Mouse (Mus musculus) gastrocnemius, postnatal 10 days (tissue): ENCODE measurements around the gene Esrrg. TPM values are rescaled to one million over a fixed set of nuclear protein-coding genes. Genes with fewer than 3 reads are reported as not detected.

ENCODE experiments used
- DNase-seq: peaks from one replicate; pipeline ENCODE4 v3.0.0; 2021; ENCODE audit warnings: mixed read lengths
- total RNA-seq, 2 experiments: library from RNA; stranded (reverse); gene quantifications; 2 replicates each; pipeline ENCODE4 v1.2.3; 2021

Esrrg gene
- total RNA-seq, 2 experiments from 2014 or later, result 10.6 to 11.3 TPM

DNA sequence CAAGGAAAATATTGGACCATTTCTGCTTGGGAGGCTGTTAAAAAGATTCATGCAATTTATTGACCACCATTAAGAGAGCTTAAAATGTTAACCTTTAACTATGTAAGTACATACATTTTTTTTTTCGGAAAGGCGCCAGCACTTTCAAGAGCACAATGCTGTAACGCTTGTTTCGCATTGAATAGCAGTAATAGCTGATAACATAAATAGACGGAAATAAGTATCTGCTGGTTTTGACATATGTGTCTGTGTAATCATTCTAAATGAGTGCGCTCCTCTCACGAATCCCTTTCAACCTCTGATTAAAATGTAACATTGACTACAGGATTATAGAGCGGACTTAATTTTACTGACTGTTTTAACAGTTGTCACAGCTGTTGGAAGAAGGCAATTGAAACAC, 391.6 kb downstream of the Esrrg start:
- no peak for DNase-seq

DNA sequence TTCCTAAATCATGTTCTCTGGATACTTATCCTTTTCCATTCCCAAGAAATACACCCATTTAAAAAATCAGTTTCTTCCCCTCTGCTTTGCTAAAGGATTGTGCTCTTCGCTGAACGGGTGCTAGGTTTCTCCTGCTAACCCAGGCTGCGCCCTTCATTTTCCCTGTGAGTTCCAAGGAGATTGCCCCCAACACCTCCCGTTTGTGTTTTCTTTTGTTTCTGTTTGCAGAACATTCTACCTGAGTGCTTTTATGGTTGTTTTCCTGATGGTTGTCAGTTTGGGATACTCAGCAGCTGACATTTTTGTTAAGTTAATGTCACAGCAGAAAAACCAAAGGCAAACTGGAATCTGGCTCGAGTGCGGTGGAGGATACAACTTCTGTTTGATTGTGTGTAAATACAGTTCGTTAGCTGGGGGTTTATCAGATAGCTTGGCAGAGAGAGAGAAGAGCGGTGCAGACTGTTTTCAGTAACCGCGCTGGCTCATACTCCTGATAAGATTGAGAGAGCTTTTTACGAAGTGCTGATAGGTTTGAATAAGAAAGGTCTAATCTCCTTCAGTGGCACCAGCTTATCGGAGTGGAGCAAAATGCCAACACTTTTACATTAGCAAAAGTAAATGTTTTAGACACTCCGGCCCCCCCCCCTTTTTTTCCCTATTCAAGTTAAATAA, 398.4 kb downstream of the Esrrg start:
- DNase-seq, result no peak

DNA sequence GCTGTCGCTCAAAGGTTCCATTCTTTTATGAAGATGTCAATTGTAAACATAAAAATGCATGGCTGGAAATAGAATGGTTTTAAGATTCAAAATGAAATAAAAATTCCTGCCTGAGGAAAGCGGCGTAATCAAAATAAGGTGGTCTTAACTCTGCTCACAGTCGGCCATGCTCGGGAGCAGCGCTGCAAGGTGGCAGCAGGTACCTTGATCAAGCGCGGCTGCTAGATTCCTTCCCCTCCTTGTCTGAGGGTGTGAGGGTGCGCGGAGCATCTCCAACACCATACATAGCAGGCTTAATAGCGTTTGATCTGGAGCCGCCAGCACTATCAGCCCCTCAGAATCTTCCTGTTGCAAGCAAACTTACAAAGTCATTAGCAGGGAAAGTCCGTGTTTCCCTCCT, 399.9 kb downstream of the Esrrg start:
- no peak for DNase-seq

DNA sequence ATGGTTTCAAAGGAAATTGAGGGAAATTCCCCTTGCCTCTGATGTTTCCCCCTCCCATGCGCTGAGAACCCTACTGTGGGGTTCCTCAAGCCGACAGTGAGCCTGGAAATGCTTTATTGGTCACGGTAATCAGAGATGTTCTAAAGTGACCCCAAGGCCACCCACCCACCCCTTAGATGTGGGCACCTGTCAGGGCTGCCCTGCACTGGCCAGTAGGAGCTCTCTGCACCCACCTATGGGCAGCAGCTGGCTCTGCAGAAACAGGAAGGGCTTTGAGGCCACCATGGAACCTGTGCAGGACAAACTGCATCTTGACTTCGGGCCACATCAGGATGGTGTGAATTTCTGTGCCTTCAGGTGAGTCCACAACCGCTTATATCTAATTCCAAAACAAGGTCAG, 401.3 kb downstream of the Esrrg start:
- DNase-seq, result no peak

DNA sequence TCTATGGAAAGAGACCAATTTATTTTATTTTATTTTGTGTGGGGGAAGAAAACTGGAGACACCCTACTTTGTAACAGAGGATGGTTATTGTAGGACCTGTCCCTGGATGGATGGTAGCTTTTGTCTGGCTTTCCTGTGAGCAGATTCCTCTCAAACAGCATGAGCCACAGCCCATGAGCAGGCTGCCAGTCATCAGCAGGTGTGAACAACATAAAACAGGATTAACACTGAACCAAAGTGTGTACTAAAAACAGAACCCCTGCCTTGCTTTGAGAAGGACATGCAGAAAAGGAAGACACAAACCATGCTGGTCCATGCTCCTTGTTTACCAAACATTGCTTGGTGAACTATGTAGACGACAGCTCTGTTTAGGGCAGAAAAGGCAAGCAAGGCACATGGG, 402.3 kb downstream of the Esrrg start:
- DNase-seq, result no peak

DNA sequence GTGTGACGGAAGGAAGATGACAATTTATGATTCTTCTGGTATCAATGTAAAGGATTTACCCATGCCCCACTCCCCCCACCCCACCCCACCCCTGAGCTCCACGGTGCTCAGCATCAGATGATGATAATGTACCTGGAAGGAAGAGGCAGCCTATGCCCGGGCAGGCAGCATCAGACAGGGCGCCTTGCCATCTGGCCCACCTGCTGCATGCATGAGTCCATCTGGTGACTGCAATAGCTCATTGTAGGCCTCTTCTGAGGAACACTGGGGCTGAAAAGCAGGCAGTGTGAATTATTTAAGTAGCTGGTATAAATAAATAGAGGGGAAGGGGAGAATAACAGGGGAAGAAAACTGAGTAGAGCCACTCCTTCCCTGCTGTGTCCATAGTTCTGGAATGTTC, 405.8 kb downstream of the Esrrg start:
- no peak for DNase-seq

DNA sequence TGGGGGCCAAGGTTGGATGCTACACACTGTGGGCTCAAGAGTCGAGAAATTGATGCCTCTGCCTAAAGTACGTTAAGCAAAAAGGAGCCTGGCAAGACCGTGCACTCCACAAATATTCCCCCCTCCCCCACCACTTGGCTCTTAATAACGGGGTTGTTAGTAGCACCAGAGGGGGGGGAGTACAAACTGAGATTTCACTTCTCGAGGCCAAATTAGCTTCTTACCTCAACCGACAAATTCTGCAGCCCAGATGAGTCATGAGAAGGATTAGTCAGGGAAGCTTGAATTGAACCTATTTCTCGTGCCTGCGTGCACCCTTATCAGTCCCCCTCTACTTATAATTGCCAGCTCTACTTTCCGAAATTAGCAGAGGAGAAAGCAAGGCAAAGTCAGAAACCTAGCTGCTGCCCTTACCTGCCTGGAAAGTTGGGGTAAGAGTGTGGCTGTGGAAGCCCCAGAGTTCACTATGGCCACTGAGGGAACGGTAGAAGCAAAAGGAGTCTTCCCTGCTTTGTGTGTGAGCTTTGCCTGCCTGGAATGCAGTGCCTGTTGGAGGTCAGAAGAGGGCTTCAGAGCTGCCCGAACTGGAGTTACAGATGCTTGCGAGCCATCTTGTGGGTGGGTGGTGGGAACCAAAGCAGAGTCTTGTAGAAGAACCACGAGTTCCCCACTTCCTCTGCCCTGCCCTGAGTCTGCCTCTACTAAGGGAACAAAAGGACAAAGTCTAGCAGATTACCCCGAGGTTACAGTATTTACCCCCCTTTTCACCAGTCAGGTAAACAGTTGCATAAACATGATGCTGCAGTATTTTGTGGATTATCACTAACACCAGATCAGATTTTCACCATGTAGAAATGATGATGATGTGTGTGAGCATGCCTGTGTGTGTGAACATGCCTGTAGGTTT, 409.6 kb downstream of the Esrrg start:
- DNase-seq, result no peak

DNA sequence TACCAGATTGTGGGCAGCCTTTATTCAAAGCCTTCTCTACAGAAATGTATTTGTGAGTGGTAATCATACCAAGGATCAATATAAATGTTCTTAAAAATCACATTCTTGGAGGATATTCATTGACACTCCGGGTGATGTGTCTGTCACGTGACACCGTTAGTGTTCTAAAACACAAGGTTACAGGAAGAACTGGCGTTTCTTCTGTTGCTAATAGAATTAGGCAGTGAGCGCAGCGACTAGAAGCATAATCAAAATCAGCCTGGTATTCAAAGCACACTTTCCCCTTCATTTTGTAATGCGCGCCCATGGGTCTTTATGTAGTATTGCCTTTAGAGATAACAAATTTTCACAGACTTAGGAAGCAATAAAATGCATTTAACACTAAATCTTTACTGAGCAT, 420.6 kb downstream of the Esrrg start:
- DNase-seq, result no peak

DNA sequence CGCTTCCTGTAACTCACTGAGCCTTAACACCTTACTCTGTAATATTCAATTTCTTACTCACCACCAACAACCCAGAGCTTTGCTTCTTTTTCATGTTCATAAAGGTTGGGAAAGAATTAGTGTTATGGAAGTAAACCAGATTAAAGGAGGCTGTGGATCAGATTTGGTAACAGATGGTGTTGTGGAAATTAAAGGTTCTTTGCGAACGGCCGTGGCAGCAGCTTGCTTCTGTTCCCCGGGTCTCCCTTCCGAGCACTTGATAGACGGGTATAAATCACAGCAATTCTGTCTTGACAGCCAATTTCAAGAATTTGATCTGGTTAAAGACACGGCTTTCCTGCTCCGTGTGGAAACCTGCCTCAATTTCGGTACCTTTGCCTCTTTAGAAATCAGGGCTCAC, 421.5 kb downstream of the Esrrg start:
- DNase-seq, result no peak

DNA sequence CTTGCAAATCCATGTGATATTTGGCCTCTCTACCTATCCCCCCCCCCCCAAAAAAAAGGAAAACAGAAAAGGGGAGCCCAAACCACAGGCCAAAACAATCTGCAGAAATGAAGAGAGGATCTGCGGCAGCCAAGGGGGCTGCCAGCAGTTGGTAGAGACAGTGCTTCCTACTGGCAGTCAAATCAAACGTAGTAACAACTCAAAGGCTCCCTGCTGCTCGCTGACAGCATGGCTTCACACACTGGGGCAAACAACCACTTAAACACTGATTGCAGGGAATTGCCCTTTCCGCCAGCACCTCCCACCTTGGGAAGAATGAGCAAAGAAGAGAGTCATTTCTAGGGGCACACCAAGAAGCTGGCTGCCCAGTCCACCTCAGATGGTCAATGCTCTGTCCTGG, 422.7 kb downstream of the Esrrg start:
- no peak for DNase-seq

DNA sequence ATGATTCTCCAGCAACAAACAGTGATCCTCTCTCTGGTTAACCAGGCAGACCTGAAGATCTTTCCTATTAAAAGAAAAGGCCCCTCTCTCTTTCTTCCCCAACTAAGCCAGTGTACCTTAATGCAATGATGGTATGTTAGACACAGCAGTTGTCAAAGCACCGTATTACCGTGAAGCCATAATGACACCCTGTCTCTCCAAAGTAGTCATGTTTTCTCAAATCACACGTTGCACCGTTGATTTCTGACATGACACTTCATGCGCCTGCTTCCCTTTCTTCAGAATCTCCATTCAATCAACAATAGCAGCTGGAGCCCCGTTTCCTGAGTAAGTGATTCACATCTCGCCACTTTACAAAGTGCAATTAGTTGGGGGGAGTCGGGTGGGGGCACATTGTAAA, 427.4 kb downstream of the Esrrg start:
- DNase-seq, result no peak

DNA sequence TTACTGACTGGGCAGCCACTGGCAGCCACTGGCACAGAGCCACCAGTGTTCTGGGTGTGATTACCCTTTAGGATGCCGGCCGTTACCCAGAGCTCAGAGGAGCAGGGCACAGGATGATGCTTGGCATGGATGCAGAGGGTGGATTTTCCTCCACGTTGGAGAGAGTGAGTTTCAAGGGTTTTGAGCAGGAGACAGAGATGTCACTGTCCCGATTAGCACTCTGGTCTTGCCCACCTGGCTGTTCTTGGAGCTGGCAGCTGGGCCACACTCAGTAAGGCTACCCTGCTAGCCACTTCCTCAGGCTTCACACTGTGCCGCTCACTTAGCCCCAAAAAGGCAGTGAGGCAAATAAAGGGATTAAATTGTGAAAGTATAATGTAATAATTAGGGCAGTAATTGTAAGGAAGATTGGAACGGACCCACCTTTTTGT, 438.1 kb downstream of the Esrrg start:
- no peak for DNase-seq

DNA sequence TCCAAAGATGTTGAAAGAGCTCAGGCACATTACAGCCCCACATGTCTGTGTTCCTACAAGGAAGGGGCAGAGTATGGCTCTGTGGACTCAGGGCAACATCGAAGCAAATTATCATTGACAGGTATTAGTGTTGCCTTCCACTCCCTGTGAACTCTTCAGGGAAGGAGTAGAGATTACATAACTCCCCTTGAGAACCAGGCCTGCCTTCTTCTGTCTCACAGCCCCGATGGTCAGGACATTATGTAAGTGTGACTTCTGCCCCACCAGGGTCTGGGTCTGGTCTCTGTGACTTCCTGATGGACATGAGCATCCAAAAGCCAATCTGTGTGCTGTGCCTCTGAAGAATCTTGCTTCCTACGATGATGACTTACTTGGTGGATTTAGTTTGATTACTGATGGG, 438.6 kb downstream of the Esrrg start:
- no peak for DNase-seq

DNA sequence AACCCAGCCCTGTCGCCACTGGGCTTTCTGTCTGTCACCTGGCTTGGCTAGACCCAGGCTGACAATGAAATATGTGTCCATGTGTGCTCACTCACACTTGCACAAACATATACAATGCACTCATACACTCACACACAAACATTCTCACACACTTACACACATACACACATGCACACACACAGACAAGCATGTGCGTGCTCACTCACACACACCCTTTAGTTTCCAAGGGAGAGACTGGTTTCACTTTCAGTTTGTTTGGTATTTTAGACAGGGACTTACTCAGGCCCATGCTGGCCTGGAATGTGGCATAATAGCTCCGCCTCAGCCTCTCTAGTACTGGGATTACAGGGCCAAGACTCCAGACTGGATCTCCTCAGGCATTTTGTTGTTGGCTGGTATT, 447.3 kb downstream of the Esrrg start:
- no peak for DNase-seq

DNA sequence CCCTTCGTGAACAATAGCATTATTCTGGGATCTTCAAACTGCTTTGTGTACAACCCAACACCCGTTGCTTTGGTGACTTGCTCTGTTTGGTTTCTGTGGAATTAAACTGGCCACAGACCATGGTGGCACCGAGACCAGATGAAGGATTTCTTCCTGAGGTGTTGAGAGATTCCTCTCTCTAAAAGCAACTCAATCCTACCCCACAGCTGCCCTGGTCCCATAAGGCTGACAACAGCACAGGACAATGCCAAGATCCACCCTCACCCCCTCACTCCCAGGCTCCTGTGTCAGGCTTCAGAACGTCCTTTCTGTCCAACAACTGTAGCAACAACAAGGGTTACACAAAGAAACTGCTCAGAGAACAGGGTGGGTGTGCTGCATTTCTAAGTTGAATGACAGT, 449.3 kb downstream of the Esrrg start:
- DNase-seq, result no peak

DNA sequence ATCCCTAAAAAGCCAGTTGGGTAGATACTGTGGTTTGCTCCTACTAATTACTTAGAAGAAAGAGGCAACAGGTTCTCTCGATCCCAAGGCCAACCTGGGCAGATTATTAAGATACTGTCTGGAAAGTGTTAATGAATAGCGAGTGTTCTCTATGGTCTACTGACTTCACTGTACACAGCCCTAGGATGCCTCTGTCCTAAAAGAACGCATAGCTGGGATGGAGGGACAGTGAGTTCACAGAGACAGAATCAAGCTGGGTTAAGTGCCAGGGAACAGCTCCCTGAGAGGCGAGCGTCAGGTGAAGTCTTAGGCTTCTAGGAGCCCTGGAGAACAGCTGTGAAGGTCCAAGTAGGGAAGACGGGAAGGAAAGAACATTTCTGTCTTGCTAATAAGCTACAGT, 450.4 kb downstream of the Esrrg start:
- DNase-seq, result no peak

DNA sequence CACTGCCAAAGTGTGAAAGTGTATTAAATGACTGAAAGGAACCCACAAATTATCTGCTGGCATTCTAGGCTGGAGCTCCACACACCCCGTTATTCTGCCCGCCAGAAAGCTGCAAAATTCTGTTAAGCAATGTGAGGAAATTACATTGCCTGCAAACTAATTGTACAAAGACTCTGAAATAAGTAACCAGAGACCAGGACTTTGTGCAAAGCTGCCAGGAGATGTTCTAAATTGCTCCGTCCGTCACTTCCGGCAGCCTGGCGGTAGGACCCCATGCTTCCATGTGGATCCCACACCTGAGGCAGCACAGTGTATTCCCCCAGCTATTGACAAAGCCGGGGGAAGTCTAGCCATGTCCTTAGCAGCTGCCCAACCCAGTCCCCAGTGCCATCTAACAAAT, 451.9 kb downstream of the Esrrg start:
- DNase-seq, result no peak

DNA sequence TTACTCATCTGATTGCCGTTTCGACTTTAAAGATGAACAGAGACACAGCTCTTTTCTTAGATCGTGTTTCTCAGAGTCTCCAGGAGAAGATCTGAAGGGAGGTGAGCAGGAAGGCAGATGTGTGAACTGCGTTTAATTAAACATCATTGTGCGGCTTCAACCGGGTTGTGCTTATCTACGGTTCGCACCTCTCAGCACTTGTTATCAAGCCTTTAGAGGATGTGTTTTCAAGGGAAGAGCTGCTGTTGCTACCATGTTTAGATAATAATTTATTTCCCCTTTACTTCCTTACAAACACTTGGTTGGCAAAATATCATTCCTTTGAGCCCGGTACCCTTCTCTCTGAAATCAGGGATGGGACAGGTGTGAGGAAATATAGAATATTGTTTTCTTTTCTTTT, 460.2 kb downstream of the Esrrg start:
- DNase-seq, result no peak

DNA sequence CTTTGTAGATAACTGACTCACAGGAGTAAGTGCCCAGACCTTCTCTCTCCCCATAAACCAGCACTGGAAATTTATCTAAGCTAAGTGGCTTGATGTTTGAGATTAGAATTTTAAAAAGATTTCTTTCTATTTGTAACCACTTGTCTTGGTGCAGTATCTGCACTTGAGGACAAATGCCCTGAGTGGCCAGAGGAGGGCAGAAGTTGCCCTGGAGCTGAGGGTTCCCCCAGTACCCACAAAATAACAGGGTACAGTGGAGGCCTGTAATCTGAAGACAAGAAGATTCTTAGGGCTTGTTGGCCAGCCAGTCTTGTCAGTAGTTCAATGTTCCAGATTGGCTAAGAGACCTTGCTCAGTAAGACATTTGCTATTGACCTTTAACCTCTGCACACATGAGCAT, 461.3 kb downstream of the Esrrg start:
- DNase-seq, result no peak

DNA sequence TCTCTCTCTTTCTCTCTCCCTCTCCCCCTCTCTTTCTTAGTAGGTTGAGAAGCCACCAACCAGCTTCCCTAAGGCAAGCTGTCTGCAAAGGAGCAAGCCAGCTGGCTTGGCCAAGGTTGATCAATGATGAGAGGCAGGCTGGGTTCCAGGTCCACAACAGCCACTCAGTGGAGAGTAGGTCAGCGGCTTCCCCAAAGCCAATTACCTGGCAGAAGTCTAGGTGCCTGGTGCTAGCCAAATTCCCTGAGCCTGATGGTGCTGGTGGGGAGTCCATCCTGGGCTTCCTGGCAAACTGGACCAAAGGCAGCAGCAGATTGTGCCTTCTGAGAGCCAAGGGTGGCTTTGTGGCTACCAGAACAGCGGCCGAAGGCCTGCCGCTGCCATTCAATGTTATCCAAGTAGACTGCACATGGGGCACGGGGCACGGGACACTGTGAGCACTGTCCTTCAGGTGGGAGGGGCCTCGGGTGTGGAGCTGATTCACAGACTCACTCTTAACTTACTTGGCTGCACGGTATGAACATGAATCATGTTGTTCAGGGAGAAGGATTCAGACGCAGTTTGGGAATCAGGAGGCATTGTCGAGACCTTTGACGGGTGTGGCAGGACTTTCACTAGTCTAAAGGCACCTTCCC, 469.1 kb downstream of the Esrrg start:
- DNase-seq, result no peak

DNA sequence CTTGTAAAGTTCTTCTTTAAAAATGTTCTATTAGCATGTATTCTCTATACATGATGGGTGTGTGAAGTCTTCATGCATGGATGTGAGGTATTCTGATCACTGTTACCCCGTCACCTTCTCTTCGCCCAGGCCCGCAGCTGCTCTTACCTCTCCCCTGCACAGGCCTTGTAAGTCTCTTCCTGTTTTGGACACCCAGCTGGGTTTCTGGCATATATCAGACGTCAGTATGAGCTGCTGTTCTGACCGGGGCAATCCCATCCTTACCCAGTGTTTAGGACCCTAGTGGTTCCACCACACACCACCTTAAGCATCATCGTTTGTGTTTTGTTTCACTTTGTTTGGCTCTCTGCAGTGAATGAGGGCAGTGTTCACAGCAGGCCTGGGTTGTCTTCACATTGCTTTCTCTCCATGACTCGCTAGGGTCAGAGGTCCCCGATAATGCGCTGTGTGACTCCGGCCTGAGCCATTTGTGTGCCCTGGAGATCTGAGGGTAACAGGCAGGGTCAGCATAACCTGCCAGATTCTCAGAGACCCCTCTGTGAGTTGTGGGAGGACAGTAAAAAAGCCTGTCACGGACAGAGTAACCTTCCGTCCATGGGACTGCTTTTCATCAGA, 471.8 kb downstream of the Esrrg start:
- no peak for DNase-seq

DNA sequence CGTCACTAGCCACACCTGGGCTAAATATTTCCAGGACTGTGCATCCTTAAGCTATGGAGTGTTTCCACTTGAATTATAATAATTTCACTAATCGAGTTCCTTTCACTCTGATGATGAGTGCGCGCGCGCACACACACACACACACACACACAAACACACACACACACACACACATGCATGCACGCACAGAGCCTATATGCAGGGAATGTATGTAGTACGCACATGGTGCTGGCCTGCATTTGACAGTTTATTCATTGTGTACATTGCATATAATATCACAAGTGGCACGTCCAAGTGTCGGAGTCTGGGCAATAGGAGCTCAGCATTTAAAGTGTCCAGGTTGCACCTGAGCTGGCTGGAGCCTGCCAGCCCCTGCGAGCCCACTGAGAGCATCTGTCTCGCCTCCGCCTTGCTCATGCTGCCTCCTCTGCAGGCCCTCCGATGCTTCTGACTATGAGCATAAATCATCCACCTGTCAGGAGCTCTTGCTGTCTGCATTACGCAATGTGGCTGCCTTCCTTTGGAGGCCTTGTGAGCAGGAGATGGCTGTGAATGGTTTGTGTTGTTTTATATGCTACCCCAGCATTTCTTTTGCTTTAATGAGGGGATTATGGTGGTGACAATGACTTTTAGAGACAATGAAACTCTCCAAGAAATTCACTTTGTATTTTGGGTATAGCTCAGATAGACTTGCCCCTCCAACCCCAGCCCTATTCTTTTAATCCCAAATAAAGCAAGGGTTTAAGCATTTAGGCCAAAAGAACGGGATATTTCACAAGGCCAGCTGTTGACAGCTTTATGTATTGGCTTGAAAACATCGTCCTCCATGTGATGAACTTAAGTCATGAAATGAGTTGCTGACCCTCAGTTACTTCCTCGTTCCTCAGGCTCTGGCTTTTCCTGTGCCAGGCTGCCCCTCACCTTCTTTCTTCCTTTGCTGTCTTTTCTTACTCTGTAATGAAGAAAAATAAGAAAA, 474.4 kb downstream of the Esrrg start:
- no peak for DNase-seq
